Mouse (Mus musculus): ENCODE results near the gene Col25a1. TPM values are rescaled to one million over a fixed set of nuclear protein-coding genes. Genes with fewer than 3 reads are reported as not detected.
A peak's percentile ranks its signal among the peaks of the same experiment; 100 is the strongest.

The Col25a1 gene
- polyA plus RNA-seq, 1 experiment from 2014 or later: 2.6 TPM

GRCm38 (mm10) chr3:130161323-130161917 is 30.1 kb downstream of the Col25a1 start:
- Histone ChIP-seq H3K27ac (ENCODE audit: poor library complexity, severe bottlenecking) (no peak overlapping the region), H3K27me3 (replicated peaks) (no peaks in the 10 kb centered on the region), H3K4me1 (replicated peaks) (no peaks in the 10 kb centered on the region), H3K4me3 (no peak overlapping the region), H3K9ac (no peak overlapping the region), H3K9me3 (replicated peaks) (no peaks in the 10 kb centered on the region), H3K36me3 (no peaks in the 10 kb centered on the region), H3K4me2 (no peak overlapping the region)
- no peak for ATAC-seq (ENCODE audit: insufficient number of reproducible peaks, low FRiP score)
- 72% methylated on average over 13 of the region's 13 CpGs for WGBS

GRCm38 (mm10) chr3:130166875-130167274 is 35.6 kb downstream of the Col25a1 start:
- 64% methylated on average over 4 of the region's 4 CpGs for WGBS

GRCm38 (mm10) chr3:130172764-130173163 is 41.5 kb downstream of the Col25a1 start:
- Histone ChIP-seq H3K9ac (no peak overlapping the region), H3K27me3 (replicated peaks) (no peaks in the 10 kb centered on the region), H3K27ac (ENCODE audit: poor library complexity, severe bottlenecking) (0 out of 2 replicates have a peak overlapping the region, but pooled peaks have one; percentile 5), H3K4me3 (no peak overlapping the region), H3K36me3 (no peaks in the 10 kb centered on the region), H3K9me3 (replicated peaks) (0 out of 2 replicates have a peak, but pooled peaks cover 2% of the 10 kb centered on the region), H3K4me2 (no peak overlapping the region; the same call in 1 of the 2 replicates), H3K4me1 (replicated peaks) (no peaks in the 10 kb centered on the region)
- 62% methylated on average over 17 of the region's 17 CpGs for WGBS
- ATAC-seq (ENCODE audit: insufficient number of reproducible peaks, low FRiP score): peak; percentile 51

More at GRCm38 (mm10) chr3:130166875-130167274, 35.6 kb downstream of the Col25a1 start:
- Histone ChIP-seq H3K9ac (no peak overlapping the region), H3K4me3 (no peak overlapping the region), H3K36me3 (no peaks in the 10 kb centered on the region), H3K4me2 (no peak overlapping the region), H3K27me3 (replicated peaks) (no peaks in the 10 kb centered on the region), H3K4me1 (replicated peaks) (no peaks in the 10 kb centered on the region), H3K9me3 (replicated peaks) (0 out of 2 replicates have a peak, but pooled peaks cover 2% of the 10 kb centered on the region), H3K27ac (ENCODE audit: poor library complexity, severe bottlenecking) (no peak overlapping the region)
- ATAC-seq (ENCODE audit: insufficient number of reproducible peaks, low FRiP score): no peak

GRCm38 (mm10) chr3:130180181-130180940 is 49.1 kb downstream of the Col25a1 start:
- Histone ChIP-seq H3K27ac (ENCODE audit: poor library complexity, severe bottlenecking) (peak overlapping the region; percentile 89), H3K4me2 (peak overlapping the region; percentile 94), H3K27me3 (replicated peaks) (peaks cover 5% of the 10 kb centered on the region; the same call in 1 of the 2 replicates), H3K4me1 (replicated peaks) (0 out of 2 replicates have a peak, but pooled peaks cover 5% of the 10 kb centered on the region), H3K9me3 (replicated peaks) (no peaks in the 10 kb centered on the region), H3K9ac (peak overlapping the region; percentile 74), H3K36me3 (no peaks in the 10 kb centered on the region), H3K4me3 (peak overlapping the region; percentile 66)
- ATAC-seq (ENCODE audit: insufficient number of reproducible peaks, low FRiP score): peak; percentile 94
- WGBS: under 1% methylated on average over 40 of the region's 40 CpGs

GRCm38 (mm10) chr3:130180964-130181590 is 49.8 kb downstream of the Col25a1 start:
- no peaks in the 10 kb centered on the region for H3K36me3 ChIP-seq
- WGBS: under 1% methylated on average over 40 of the region's 40 CpGs
- peak overlapping the region; percentile 74 for H3K9ac ChIP-seq
- ATAC-seq (ENCODE audit: insufficient number of reproducible peaks, low FRiP score): peak; percentile 20
- H3K4me3 ChIP-seq: peak overlapping the region; percentile 66
- 0 out of 2 replicates have a peak, but pooled peaks cover 5% of the 10 kb centered on the region for H3K4me1 ChIP-seq (replicated peaks)
- H3K27ac ChIP-seq (ENCODE audit: poor library complexity, severe bottlenecking): no peak overlapping the region
- H3K9me3 ChIP-seq (replicated peaks): no peaks in the 10 kb centered on the region
- H3K4me2 ChIP-seq: peak overlapping the region; percentile 94
- peaks cover 5% of the 10 kb centered on the region; the same call in 1 of the 2 replicates for H3K27me3 ChIP-seq (replicated peaks)

GRCm38 (mm10) chr3:130181591-130181980 is 50.3 kb downstream of the Col25a1 start:
- WGBS: 16% methylated on average over 8 of the region's 8 CpGs
- Histone ChIP-seq H3K27me3 (replicated peaks) (peaks cover 5% of the 10 kb centered on the region; the same call in 1 of the 2 replicates), H3K4me1 (replicated peaks) (0 out of 2 replicates have a peak, but pooled peaks cover 5% of the 10 kb centered on the region), H3K4me2 (peak overlapping the region; percentile 94), H3K9ac (peak overlapping the region; percentile 74), H3K36me3 (no peaks in the 10 kb centered on the region), H3K9me3 (replicated peaks) (no peaks in the 10 kb centered on the region), H3K4me3 (peak overlapping the region; percentile 66), H3K27ac (ENCODE audit: poor library complexity, severe bottlenecking) (no peak overlapping the region)
- ATAC-seq (ENCODE audit: insufficient number of reproducible peaks, low FRiP score): no peak

- Histone ChIP-seq H3K9ac (no peak overlapping the region), H3K9me3 (replicated peaks) (no peaks in the 10 kb centered on the region), H3K27ac (ENCODE audit: poor library complexity, severe bottlenecking) (no peak overlapping the region), H3K36me3 (no peaks in the 10 kb centered on the region), H3K4me2 (no peak overlapping the region), H3K4me3 (no peak overlapping the region), H3K4me1 (replicated peaks) (0 out of 2 replicates have a peak, but pooled peaks cover 5% of the 10 kb centered on the region), H3K27me3 (replicated peaks) (peaks cover 5% of the 10 kb centered on the region; the same call in 1 of the 2 replicates)
- ATAC-seq (ENCODE audit: insufficient number of reproducible peaks, low FRiP score): no peak
- 69% methylated on average over 4 of the region's 4 CpGs for WGBS
These were observed 51.1 kb downstream of the Col25a1 start for GRCm38 (mm10) chr3:130182450-130182849.

- WGBS: 51% methylated on average over 3 of the region's 3 CpGs
- Histone ChIP-seq H3K4me2 (no peak overlapping the region), H3K4me1 (replicated peaks) (0 out of 2 replicates have a peak, but pooled peaks cover 5% of the 10 kb centered on the region), H3K4me3 (no peak overlapping the region), H3K9me3 (replicated peaks) (no peaks in the 10 kb centered on the region), H3K36me3 (no peaks in the 10 kb centered on the region), H3K27me3 (replicated peaks) (peaks cover 5% of the 10 kb centered on the region; the same call in 1 of the 2 replicates), H3K9ac (no peak overlapping the region), H3K27ac (ENCODE audit: poor library complexity, severe bottlenecking) (no peak overlapping the region)
- no peak for ATAC-seq (ENCODE audit: insufficient number of reproducible peaks, low FRiP score)
These were observed 53.8 kb downstream of the Col25a1 start for GRCm38 (mm10) chr3:130185111-130185510.

GRCm38 (mm10) chr3:130187588-130187987 is 56.3 kb downstream of the Col25a1 start:
- 83% methylated on average over 5 of the region's 5 CpGs for WGBS
- no peak overlapping the region for H3K27ac ChIP-seq (ENCODE audit: poor library complexity, severe bottlenecking)
- no peak overlapping the region for H3K4me2 ChIP-seq
- no peak overlapping the region for H3K9ac ChIP-seq
- H3K4me1 ChIP-seq (replicated peaks): no peaks in the 10 kb centered on the region
- H3K4me3 ChIP-seq: no peak overlapping the region
- ATAC-seq (ENCODE audit: insufficient number of reproducible peaks, low FRiP score): no peak
- peaks cover 3% of the 10 kb centered on the region; the same call in 1 of the 2 replicates for H3K9me3 ChIP-seq (replicated peaks)
- no peaks in the 10 kb centered on the region for H3K27me3 ChIP-seq (replicated peaks)
- no peaks in the 10 kb centered on the region for H3K36me3 ChIP-seq

- 82% methylated on average over 8 of the region's 8 CpGs for WGBS
- no peak overlapping the region for H3K4me3 ChIP-seq
These were observed 62.1 kb downstream of the Col25a1 start for GRCm38 (mm10) chr3:130193450-130193849.

GRCm38 (mm10) chr3:130214631-130215030 is 83.3 kb downstream of the Col25a1 start:
- H3K9ac ChIP-seq: no peak overlapping the region
- H3K9me3 ChIP-seq (replicated peaks): peaks cover 3% of the 10 kb centered on the region; the same call in 1 of the 2 replicates
- 82% methylated on average over 11 of the region's 11 CpGs for WGBS
- peaks cover 3% of the 10 kb centered on the region; the same call in 1 of the 2 replicates for H3K4me1 ChIP-seq (replicated peaks)
- H3K27ac ChIP-seq (ENCODE audit: poor library complexity, severe bottlenecking): no peak overlapping the region
- H3K36me3 ChIP-seq: no peaks in the 10 kb centered on the region
- no peak overlapping the region for H3K4me3 ChIP-seq
- ATAC-seq (ENCODE audit: insufficient number of reproducible peaks, low FRiP score): no peak
- no peak overlapping the region for H3K4me2 ChIP-seq
- no peaks in the 10 kb centered on the region for H3K27me3 ChIP-seq (replicated peaks)

More at GRCm38 (mm10) chr3:130193450-130193849, 62.1 kb downstream of the Col25a1 start:
- H3K27me3 ChIP-seq (replicated peaks): no peaks in the 10 kb centered on the region
- H3K9me3 ChIP-seq (replicated peaks): peaks cover 4% of the 10 kb centered on the region; the same call in 1 of the 2 replicates
- ATAC-seq (ENCODE audit: insufficient number of reproducible peaks, low FRiP score): no peak
- H3K27ac ChIP-seq (ENCODE audit: poor library complexity, severe bottlenecking): no peak overlapping the region
- no peak overlapping the region for H3K4me2 ChIP-seq
- no peaks in the 10 kb centered on the region for H3K36me3 ChIP-seq
- no peak overlapping the region for H3K9ac ChIP-seq
- no peaks in the 10 kb centered on the region for H3K4me1 ChIP-seq (replicated peaks)

Measured in heart, embryonic 12.5 days (tissue).